Mouse (Mus musculus) testis, adult 2 months (tissue): ENCODE measurements around the gene Tdp1.

ENCODE experiments used
- CTCF ChIP-seq: fragments of 200-500 bp; IDR thresholded peaks from 2 replicates; pipeline ENCODE4 v1.5.1; 2012; ENCODE audit warnings: low read depth, mild to moderate bottlenecking, inconsistent platforms, low read length, moderate library complexity; ENCODE audit not compliant: control insufficient read depth, insufficient read depth, insufficient replicate concordance
- POLR2A ChIP-seq: fragments of 200-500 bp; IDR thresholded peaks from 2 replicates; pipeline ENCODE4 v1.6.1; 2012; ENCODE audit warnings: low read depth, mild to moderate bottlenecking, inconsistent platforms, low read length, moderate library complexity; ENCODE audit not compliant: control insufficient read depth

DNA sequence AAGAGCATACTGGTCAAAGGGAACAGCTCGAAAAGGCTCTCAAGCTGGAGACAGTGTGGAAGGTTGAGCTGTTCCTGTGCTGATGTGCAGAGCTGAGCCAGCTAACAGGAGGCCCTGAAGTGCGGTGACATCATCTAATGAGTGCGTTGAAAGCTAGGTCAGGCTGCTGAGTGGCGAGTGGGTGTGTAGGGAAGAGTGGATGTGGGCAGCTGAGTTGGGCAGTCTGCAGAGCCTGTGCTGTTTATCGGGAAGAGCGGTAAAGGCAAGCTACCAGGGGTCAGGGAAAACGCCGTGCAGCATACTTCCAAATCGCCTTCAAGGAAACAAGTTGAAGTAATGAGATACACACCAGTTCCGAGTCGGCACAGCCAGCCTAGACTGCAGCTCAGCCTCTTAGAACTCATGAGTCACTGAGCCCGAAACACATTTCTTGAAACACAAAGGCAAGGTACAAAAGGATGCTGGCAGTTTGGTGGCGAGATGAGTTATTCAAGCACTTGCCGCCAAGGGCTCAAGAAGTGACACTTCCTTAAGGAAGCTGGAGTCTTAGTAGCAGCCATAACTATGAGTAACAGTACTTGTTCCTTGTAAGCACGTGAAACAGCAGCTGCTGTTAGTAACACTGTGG is 33.6 kb downstream of the Tdp1 start:
- TF ChIP-seq CTCF (no peak), POLR2A (no peak)
